Mouse (Mus musculus) kidney, postnatal 14 days (tissue): Measurements from ENCODE around the gene Urb1.

ENCODE experiments used
- DNase-seq: peaks from one replicate; pipeline ENCODE4 v3.0.0; 2022; ENCODE audit warnings: mixed read lengths

The Urb1 gene

DNA sequence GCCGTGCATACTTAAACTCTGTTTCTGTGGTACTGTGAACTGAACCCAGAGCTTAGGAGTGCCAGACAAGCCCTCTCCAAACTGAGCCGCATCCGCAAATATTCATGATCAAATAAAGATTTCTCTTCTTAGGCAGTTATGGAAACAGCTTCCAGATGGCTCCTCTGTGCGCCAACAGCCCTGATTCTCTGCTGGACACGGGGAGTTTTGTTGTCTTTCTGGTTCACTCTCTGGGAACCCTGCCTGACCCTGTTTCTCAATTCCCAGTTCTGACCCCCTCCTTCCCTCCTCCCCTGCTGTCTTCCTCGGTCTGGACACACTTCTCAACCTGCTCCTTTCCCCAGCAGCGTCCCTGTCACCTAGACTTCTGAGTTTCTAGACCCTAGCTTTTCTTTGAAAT, 12.8 kb upstream of the Urb1 start:
- DNase-seq, result peak; percentile 31

DNA sequence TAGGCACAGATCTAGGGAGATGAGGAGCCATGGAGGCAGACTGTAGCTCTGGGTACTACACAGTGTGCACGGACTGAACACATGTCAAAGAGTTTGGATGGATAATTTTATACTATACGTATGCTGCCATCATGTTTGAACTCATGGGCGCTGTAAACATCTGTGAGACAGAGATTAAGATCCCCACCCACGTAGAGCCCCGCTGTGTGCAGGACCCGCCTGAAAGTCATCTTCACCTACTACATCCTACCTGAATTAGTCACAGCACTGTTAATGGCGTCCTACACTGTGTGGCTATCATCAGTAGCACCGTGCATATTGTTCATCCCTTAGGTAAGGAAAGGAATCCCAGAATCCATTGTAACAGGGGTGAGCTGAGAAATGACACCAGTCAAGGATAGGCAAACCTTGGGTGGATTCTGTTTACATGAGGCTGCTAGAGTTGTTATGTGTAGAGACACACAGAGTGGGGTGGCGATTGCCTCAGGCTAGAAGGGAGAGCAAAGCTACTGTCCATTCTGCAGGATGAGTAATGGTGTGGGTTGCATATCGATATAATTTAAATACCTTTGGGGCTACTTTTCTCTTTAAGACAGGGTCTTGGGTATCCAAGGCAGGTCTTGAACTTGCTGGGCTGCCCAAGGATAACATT, 12.2 kb upstream of the Urb1 start:
- no peak for DNase-seq

DNA sequence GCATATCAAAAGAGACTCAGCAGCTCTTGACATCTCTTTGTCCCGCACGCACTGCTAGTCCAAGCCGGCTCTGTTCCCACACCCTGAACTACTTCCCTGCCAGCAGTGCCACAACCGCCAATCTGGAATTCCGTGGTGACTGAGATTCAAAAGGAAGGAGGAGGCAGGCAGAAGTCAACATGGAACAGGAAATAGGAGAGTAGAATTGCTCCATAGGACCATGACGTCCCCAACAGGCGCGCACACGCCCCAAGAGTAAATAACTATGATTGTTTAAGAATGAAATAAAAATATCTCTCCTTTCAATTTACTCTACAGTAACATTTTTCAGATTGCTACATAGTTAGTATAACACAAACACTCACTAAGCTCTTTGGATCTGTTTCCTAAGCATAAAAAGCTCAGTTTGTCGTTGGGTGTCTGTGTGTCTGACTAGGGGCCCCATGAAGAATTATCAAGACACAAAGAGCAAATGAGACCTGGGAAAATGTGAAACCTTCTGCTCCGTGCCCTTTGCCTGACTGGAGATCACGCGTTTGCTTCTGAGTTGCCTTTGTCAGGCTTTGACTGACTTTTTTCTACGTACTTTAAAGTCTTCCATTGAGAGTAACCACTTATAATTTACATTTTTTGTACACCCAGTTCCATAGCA, 11.0 kb upstream of the Urb1 start:
- DNase-seq, result no peak

DNA sequence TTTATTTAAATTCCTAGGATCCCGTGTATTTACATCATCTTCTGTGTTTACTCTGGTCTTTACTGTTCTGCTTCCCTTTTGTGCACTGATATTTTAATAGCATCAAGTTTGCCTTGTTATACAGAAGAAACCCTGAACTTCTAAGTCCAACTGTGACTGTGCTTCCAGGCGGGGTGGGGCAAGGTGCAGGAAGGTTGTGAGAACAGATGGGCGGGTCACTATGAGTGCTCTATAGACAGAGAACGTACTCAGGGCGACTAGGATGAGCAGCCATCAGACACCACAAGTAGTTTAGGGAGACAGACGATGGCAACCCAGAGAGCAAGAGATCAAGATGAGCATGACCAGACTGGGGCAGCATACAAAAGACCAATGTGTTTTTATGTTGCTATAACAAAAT, 10.1 kb upstream of the Urb1 start:
- DNase-seq, result no peak

DNA sequence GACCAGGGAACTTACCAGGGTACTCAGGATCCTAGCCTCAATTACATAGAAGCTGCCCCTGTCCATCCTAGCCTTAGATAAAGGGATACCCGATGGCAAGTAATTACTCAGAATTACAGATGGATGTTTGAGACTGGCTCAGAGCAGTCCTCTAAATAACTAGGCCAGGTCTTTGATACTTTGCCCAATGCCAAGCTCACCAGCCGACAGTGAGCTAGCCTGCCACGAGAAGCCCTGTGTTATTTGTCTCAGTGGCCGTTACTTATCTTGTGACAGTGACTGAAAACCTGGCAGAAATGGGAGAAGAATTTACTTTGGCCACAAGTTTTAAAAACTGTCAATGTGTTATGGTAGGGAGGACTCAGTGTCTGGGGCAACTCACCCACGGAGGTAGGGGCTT, 1.9 kb upstream of the Urb1 start:
- no peak for DNase-seq

DNA sequence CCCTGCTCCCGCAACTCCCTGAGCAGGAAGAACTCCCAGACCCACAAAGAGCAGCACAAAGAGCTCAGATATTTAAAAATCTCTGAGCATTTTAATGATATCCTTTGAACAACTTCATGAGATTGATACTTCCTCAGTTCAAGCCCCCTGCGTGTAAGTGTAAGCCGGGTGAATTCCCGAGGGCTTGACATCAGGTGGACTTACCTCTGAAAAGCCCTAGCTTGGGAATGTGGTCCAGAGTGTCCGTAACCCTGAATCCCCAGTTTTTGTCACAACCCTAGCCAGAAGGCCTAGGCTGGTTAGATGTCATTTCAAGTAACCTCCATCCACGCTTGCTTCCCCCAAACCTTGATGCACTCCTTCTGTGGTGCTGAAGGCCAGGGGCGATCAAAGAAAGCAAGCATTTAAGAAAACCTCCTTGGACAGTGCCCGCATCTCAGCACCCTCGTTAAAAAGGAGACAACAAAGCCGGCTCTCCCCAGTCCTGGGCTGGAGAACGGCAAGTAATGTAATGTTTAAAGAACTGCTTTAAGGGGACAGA, 573 bp upstream of the Urb1 start:
- no peak for DNase-seq

DNA sequence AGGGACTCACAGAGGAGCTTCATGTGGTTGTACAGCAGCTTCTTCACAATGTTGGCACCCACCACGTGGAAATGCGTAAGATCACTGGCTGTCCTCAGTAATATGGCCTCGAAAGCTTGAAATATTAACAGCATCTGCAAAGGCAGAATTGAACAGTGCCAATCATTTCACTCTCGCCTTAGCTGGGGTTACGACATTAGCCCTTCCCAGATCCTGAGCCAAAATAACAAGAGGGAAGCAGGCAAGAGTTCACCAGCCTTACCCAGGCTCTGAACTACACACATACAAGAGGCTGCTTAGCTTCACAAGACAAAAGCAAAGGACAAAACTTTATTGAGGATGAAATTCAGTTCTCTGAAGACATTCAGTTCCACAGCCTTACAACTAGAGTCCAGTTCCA, 5.7 kb downstream of the Urb1 start:
- no peak for DNase-seq

DNA sequence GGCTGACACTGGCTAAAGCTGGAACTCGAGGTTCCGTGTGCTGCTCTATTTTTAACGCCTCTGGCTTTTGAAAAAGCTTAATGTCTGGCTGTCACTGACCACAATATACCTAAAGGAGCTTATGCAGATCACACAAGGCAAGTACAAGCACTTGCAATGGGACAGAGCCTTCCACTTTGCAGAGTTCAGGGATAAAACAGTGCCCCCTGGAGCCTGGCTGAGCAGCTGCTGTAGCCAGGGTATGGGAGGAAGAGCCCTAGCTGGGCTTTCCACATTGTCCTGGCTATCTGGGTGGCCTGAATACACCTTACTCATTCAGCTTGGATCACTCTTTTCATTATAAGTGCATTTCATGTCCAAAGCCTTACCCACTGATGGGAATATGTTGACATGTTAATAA, 8.3 kb downstream of the Urb1 start:
- DNase-seq, result no peak

DNA sequence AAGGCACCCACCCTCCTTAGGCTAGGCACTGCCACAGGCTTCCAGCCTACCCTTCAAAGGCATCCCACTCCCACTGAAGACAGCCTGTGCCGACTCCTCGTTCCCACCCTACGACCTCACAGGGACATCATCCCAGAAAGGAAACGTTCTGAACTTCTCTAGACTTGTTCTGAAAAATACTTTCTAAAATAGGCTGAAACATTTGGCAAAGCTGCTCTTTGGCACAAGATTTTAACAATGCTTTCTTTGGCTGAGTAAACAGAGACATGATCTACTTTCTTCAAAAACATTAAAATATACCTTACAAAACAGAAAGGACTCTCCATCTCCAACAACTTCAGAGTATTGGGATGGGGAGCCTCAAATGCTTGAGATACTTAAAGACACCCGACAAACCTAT, 9.0 kb downstream of the Urb1 start:
- no peak for DNase-seq

DNA sequence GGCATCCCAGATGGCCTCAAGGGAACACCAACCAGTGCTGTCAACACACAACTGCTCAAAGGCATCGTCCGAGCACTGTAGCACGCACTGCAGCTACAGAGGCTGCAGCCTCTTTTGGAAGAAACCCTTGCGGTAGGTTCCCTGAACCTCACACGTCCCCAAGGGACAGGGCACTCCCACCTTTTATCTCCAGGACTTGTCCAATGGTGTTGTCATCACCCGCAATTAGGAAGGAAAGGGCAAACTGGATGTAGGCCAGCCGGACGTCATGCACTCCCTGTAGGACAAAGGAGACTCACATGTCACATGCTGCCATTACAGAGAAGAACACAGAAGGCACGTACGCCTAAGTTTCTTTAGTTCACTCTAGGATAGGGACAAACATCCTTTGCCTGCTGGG, 10.4 kb downstream of the Urb1 start:
- DNase-seq, result no peak

DNA sequence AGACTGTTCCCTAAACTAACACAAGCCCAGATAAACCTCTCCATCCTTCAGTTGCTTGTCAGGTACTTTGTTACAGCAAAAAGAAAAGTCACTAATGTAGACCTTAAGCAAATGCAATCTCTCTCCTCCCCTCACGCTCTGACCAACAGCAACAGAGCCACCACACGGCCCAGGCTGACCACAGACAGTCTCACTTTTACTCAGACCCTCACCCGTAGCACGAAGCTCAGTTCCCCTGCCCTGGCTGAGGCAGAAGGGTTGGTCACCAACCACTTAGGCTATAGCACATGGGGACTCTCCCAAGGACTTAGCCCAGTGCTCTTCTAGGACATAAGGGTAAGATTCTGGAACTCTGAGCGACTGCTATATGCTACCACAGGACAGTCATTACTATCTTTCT, 11.4 kb downstream of the Urb1 start:
- no peak for DNase-seq

DNA sequence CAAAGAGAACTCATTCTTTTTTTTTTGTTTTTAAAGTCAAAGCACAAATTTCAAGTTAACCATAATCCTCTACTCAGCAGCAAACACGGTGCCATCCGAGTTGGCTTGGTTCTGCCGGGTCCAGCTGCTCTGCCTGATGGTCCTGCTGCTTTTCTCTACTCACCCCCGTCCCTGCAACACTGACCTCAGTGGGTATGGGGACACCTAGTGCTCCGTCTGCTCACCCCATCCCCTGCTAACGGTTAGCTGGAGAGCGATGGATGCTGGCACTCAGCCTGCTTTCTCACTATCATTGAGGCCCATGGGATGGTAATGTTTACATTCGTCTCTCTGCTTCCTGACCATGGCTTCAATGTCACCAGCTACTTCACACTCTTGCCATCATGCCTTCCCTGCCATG, 11.8 kb downstream of the Urb1 start:
- DNase-seq, result no peak

DNA sequence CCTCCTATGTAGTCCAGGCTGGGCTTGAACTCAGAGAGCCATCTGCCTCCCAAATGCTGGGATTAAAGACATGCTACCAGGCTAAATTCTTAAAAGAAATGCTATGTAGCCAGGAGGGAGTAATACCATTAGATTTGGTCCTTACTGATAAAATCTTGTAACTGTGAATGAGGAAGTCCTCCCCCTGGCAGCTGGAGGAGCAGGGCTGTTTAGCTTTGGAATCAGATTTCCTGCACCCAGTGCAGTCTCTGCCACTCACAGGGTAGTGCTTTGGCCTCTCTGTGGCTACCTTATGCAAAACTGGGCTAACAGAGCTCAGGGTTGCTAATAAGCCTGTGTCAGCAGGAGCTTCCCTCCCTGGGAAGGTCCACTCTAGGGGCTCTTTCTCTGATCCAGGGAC, 15.5 kb downstream of the Urb1 start:
- DNase-seq, result no peak

DNA sequence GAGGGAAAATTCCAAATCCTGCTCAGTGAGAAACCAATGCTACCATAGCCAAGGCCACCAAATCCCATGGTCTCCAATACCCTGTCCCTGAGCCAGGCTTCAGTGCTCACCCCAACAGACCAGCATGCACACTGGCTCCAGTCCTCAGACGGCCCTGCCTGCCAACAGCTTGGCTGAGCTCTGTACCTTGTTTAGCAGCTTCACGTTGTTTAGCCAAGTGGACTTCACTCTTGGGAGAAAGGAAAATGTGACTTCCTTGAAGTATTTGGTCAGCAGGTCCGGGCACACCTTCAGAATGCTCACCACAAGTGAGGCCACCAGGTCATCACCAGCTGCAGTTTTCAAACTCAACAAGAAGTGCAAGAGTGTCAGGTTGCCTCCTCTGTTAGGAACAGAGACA, 17.7 kb downstream of the Urb1 start:
- peak; percentile 25 for DNase-seq

DNA sequence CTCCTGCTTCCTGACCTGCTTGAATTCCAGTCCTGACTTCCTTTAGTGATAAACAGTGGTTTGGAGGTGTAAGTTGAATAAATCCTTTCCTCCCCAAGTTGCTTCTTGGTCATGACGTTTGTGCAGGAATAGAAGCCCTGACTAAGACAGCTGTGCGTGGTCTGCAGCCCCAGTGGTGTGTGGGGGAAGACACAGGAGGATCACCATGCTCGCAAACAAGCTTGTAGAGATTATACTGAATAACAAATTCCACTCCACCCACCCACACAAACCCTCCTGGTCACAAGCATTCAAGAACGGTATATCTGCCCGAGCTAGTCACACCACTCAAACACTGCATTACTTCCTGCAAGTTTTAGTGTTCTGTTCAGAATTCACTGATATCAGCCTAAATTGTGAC, 18.1 kb downstream of the Urb1 start:
- DNase-seq, result no peak

DNA sequence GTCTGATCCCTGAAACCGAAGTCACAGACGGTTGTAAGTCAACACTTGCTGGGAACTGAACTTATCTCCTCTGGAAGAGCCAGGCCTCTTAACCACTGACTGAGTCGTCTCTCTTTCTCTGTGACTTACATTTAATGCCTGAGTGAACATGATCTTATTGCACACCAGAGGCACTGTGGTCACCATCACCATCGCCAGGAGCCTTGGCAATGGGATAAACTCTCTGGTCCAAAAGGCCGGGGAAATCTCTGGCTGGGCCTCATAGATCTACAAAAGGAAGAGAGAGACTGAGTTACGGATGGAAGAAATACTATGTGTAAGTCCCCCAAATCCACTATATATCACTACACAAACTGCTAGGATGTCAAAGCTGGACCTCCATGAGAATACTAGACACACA, 19.3 kb downstream of the Urb1 start:
- no peak for DNase-seq

DNA sequence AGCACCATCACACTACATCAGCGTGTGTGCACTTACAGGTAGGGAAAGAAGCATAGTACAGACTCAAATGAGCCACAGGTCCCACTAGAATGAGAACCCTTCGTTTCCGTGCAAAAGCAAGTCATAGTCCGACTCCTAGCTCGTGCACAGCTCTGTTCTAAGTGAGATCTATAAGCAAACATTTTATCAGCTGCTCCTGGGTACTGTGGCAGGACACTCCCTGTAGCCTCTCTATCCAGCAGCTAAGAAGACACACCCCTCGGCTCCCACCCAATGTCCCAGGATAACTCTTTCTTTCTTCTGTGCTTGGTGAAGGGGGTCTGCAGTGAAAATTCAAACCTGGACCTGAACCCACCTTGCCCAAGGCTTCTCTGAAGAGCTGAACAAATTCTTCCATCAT, 21.6 kb downstream of the Urb1 start:
- no peak for DNase-seq

DNA sequence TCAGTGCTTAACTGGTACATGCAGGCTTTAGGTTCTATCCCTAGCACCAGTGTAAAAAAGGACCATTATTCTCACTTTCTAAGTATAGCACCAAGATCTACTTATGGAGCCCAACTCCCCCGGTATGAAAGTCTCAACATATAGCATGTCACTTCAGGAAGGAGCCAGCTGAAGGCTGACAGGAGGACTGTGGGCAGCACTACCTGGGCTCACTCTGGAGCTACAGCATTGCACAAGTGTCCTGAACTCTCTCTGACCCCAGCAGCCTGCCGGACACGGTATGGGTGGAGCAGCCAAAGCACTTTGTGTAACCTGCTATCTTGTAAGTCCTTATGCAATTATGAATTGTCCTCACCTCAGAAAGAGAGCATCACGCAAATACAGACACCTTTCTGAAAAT, 25.0 kb downstream of the Urb1 start:
- DNase-seq, result no peak

DNA sequence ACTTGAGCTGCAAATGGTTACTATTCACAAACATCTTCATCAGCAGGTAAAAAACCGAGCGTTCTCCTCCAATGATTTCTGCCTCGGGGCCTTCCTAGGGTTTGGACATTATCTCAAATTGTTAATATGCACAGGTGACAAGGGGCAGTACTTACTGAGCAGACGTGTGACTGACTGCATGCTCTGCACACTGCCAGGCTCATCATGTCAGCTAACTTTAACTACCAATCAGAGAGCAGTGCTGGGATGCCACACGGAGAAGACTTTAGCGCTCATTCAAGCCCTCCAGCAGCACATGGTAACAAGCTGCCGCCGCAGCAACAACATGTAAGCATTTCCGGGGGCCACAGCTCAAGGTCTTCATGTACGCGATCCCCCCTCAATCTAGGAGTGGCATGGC, 26.9 kb downstream of the Urb1 start:
- DNase-seq, result no peak

DNA sequence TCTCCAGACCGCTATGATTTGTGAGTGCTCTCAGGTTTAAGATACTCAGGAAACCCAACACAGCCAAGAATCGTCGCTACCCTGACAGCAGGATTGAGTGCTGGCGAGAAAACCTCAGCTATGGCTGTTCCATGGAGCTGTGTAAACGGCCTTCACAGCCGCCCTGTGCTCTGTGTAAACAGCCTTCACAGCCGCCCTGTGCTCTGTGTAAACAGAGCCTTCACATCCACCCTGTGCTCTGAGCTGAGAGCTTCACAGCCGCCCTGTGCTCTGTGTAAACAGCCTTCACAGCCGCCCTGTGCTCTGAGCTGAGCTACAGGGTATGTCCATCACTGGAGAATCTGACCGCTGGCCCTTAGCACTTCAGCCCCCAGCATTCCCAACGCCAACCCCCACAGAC, 30.4 kb downstream of the Urb1 start:
- DNase-seq, result no peak

DNA sequence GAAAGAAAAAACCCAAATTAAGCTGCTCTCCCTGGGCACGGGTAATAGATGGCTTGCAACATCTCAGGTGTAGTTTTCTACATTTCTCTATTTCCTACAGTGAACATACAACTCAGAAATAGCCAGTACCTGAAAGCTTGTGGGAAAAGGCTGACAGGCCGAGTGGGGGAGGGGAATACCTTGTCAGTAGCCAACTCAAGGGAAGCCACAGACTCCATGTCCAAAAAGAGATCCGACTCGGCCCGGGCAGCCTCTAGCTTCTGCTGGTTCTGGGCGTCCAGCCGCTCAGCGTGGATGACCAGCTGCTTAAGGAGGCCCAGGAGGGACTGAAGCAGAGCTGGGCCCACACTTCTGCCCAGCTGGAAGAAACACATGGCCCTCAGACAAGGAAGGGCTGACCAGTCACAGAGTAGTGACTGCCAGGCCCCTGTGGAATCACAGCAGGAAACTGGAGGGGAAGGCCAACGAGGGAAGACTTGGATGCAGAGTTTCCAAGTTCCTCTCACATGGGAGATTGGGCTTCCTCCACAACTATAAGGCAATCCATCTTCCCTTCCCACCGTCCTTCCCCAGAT, 34.2 kb downstream of the Urb1 start:
- peak; percentile 11 for DNase-seq

DNA sequence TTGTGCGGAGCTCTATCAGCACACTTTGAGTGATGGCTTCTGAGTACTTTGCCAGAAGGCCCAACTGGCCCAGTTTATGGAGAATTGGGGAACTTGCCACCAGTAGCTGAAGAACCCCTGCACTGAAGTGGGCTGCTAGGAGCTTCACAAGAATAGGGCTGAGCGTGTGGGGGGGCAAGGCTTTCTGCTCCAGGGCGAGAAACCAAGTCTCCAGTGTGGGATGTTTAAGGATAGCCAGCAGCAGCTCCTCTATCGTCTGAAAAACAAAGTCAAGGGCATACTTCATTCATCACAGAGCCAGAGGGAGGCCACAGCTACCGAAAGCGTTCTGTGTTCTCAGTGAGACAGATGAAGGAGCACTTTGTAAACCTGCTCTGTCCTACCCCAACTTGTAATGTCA, 35.6 kb downstream of the Urb1 start:
- DNase-seq, result no peak

DNA sequence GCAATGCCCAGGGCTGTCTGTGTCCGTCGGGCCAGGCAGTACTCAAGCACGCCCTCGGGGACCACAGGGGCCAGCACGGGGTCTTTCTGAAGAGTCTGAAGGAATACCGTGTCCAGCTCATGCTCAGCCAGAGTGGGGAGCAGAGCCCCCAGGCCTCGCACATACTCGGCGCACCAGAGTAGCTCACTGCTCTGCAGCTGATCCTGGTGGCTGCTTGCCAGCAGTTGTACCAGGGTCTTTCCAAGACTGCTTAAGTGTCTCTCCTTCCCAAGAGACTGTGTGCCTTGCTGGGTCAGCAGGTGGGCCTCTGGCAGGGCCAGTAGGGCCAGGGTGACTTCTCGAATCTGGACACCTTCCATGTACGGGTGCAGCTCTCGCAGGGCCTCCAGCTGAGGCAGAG, 36.0 kb downstream of the Urb1 start:
- DNase-seq, result no peak

DNA sequence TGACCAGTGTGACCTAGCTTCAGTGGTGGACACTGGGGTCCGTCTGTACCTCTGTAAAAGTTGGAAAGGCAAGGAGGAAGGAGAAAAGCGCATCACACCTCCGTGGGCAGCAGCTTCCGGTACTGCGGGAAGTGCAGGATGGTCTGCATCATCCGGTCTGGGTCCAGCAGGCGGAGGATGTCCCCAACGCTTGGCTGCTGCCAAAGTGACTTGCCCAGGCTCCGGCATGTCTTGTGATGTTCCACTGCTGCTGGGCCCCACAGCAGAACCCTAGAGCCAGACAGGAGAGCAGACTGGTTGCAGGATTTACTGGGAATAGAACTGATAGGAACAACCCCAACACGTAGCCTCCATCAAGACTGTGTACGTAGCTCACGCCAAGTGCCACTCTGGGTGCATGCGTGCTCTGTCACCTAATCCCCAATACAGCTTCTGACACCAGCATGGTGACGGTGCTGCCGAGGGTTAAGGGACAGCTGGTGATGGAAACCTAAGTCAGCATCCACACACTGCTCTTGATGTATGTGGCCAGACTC, 43.2 kb downstream of the Urb1 start:
- DNase-seq, result no peak
